Mouse (Mus musculus): ENCODE measurements around the gene AU021092. TPM values are rescaled to one million over a fixed set of nuclear protein-coding genes. Genes with fewer than 3 reads are reported as not detected.

The AU021092 gene
- not detected for total RNA-seq (2023)

GRCm38 (mm10) chr16:5222140-5222539 lies at the start of gene AU021092:
AU021092 (minus strand) TSS chr16:5222299.

GRCm38 (mm10) chr16:5255779-5256496 lies 33.8 kb upstream of the AU021092 start, which contains the start of gene Eef2kmt:
Eef2kmt (minus strand) TSS chr16:5255983.

GRCm38 (mm10) chr16:5233418-5234313 lies 11.6 kb upstream of the AU021092 start, which contains the start of gene Alg1:
Alg1 (plus strand) TSS chr16:5233621.

DNA sequence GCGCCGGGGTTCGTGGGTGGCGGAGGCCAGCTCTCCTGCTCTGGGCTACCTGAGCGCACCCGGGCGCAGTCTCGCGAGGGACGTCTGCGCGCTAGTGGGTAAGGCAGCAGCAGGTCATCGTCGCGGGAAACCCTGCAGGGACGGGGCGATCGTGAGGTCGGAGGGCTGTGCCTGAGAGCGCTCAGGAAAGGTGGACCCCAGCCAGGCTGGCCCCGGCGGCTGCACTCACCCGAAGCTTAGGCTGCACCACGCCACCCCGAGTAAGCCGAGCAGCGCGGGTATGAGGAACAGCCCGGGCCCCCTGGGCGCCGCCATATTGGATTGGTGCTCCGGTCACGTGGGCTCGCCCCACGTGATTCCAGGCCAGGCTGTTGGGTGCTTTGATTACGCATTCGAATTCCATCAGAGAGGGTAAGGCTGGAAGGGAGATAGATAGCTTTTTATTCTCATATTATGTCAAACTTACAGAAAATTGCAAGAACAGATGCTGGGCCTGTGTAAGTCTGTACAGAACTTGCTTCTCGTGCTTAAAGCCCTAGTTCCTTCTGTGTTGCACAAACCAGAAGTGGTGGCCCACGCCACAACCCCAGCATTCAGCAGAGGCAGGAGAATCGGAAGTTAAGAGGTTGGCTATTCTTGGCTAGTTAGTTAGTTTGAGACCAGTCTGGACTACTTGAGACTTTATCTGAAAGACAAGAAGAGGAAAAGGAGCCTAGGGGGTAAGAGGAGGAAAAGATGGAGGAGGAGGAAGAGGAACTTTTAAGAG lies 18.2 kb downstream of the AU021092 start, which contains the start of gene Nagpa:
Nagpa (minus strand) TSS at position 345 of the 766 bp plus-strand sequence.

Other genes with a start within 250 kb of the AU021092 start
- gene Sept12, start 224.4 kb downstream of the AU021092 start, total RNA-seq (2023): not detected
- not detected for gene Smim22, start 215.0 kb downstream of the AU021092 start, total RNA-seq (2023)
- gene Rogdi, start 208.7 kb downstream of the AU021092 start, total RNA-seq (2023): 10 to 100 TPM; 85.5 to 87.1 TPM
- gene Glyr1, start 172.4 kb downstream of the AU021092 start, total RNA-seq (2023): 100 to 1,000 TPM; 117 to 122 TPM
- 10 to 100 TPM; 72.0 to 76.6 TPM for gene Ubn1, start 172.2 kb downstream of the AU021092 start, total RNA-seq (2023)
- gene Ppl, start 89.9 kb downstream of the AU021092 start, total RNA-seq (2023): under 1 TPM; 0.13 to 0.27 TPM
- gene Sec14l5, start 75.2 kb downstream of the AU021092 start, total RNA-seq (2023): not detected
- 10 to 100 TPM; 62.3 to 71.2 TPM for gene Nagpa, start 18.3 kb downstream of the AU021092 start, total RNA-seq (2023)
- 10 to 100 TPM; 29.4 to 32.8 TPM for gene Alg1, start 11.3 kb upstream of the AU021092 start, total RNA-seq (2023)
- 10 to 100 TPM; 10.8 to 13.7 TPM for gene Eef2kmt, start 33.7 kb upstream of the AU021092 start, total RNA-seq (2023)